Mouse (Mus musculus): ENCODE measurements around the gene Pip5kl1. TPM values are rescaled to one million over a fixed set of nuclear protein-coding genes. Genes with fewer than 3 reads are reported as not detected.

The Pip5kl1 gene
- 12.2 and 12.4 TPM in 2 replicates for polyA plus RNA-seq (2012; rRNA removed)

GRCm38 (mm10) chr2:32574497-32574896 is at the start of gene Pip5kl1:
Gene Pip5kl1 (plus strand): TSS chr2:32574797.

DNA sequence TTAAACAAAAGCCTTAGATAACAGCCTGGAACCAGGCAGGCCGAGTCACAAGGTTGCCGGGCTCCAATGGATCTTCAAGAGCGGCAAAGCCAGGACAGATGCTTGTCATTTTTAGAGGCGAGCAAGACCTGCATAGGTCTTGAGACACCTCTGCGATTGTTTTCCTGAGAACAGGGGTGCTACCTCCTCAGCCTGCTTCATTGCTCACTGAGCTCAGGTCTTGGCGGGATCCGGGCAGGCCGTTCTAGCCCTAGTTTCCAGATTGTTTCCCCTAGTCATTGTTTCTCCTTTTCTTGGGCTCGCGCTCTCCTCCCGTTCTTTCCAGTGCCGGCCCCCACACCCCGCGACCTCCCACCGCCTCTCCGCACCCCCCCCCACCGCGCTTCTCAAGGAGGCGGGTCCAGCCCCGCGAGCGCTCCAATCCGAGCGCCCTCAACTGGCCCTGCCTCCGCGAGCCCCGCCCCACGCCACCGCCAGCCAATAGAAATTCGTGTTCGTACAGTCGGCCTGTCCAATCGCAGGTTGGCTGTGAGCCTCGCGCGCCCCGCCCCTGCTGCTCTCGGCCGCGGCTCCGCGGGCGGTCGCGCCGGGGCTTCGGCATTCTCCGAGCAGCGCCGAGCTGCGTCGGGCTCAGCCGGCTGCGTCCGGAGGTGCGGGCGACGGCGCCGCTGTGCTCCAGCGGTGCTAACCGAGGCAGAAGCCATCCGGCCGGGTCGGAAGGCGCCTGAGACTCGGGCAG is 39.7 kb upstream of the Pip5kl1 start, which contains the start of gene Fam102a:
Gene Fam102a (plus strand): TSS at position 600 of the 739 bp plus-strand sequence.

DNA sequence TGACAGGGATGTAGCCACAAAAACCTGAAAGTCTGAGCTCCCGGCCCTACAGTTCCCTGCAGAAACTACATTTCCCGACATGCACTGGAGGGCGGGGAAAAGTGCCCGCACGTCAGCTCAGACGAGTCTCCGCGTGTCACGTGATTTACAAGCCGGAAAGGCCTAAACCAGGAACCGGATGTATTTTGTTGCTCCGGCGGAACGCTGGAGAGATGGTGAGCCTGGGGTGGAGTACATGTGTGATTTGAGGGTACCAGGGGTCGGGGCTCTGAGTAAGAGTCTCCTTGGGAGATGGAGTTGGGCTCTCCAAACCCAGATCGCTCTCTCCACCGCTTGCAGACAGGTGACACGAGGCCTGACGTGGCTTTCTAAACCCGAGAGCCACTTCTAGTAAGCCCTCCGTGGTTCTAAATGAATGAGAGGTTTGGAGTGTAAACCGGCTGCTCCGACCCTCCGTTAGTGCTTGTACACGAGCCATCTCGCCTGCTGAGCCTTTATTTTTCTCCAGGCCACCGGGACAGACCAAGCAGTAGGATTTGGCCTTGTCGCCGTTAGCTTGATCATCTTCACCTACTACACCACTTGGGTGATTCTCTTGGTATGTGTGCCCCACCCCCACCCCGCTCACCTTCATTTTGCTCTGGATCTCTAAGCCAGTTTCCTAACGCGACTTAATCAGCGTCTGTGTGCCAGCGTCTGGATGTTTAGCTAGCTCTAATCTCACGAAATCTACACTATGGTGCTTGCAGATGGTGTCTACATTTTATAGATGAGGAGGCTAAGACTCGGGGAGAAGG is 3.7 kb upstream of the Pip5kl1 start, which contains the start of gene Dpm2:
Gene Dpm2 (plus strand): TSS at position 161 of the 797 bp plus-strand sequence.

GRCm38 (mm10) chr2:32575586-32576160 is 1.1 kb downstream of the Pip5kl1 start, which contains the start of gene 9430097D07Rik:
Gene 9430097D07Rik (minus strand): TSS chr2:32575684.

DNA sequence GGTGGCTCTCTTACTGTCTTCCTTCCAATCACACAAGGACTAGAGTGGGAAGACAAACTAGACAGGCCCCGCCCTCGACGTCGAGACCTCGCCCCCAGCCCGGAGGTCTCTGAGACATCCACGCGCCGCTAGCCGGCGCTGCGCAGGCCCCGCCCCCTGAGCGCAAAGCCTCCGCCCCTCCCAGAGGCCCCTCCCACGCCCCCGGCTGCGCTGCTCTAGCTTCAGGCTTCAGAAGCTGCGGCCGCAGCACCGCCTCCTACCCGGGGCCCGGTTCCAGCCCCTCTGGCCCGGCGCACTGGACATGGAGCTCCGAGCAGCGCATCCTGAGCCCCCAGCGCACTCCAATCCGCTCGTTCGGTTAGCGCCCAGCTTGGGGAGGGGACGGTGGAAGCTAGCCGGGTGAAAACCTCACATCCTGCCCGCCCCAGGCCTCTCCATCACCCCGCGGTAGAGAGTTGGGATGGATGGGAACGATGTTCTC is 12.3 kb downstream of the Pip5kl1 start, which contains the start of gene St6galnac4:
Gene St6galnac4 (plus strand): TSS at position 225 of the 481 bp plus-strand sequence.

DNA sequence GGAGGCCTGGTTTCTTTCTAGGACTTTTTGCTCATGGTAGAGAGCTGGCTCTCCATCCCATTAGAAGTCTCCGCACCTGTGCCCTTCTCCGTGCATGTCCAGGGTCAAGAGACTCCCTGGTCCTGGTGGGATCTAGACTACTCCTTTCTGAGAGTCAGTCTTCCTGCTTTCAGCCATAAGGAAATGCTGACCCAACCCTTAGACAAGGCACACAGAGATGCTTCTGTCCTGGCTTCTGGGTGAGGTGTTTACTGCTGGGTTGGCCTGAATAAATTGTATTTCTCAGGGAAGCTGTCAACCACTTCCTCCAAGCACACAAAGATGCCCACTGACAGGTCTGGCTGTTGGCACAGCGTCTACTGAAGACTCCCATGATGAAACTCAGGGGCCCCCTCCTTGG is 24.8 kb downstream of the Pip5kl1 start, which contains the start of gene St6galnac6:
Gene St6galnac6 (plus strand): TSS at position 301 of the 400 bp plus-strand sequence.

DNA sequence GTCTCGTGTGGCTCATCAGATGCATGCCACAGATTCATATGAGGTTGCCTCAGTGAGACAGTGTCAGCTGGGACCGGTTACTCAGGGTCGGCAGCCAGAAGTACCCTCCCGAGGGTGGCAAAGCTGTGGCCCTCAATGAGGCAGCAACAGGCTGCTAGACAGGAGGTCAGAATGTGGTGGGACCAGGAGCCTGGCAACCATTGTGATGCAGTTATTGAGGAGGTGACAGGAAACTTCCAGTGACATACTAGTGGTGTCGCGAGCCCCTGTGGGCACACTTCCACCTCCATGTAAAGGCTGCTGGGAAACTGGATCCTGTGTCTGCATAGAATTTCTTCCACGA is 46.9 kb downstream of the Pip5kl1 start, which contains the start of gene Ak1:
Gene Ak1 (plus strand): TSS at position 242 of the 343 bp plus-strand sequence.

Other genes starting within 250 kb of the Pip5kl1 start
- gene Ciz1, start 222.5 kb upstream of the Pip5kl1 start, polyA plus RNA-seq (2012; rRNA removed): 227 and 232 TPM in 2 replicates
- 141 and 226 TPM in 2 replicates for gene Dnm1, start 221.5 kb upstream of the Pip5kl1 start, polyA plus RNA-seq (2012; rRNA removed)
- 81.0 and 92.5 TPM in 2 replicates for gene 1110008P14Rik, start 192.9 kb upstream of the Pip5kl1 start, polyA plus RNA-seq (2012; rRNA removed)
- 0.70 and 1.2 TPM in 2 replicates for gene Lcn2, start 186.5 kb upstream of the Pip5kl1 start, polyA plus RNA-seq (2012; rRNA removed)
- 44.8 and 49.5 TPM in 2 replicates for gene Ptges2, start 178.9 kb upstream of the Pip5kl1 start, polyA plus RNA-seq (2012; rRNA removed)
- 3.7 and 4.0 TPM in 2 replicates for gene Naif1, start 124.3 kb upstream of the Pip5kl1 start, polyA plus RNA-seq (2012; rRNA removed)
- gene Slc25a25, start 123.4 kb upstream of the Pip5kl1 start, polyA plus RNA-seq (2012; rRNA removed): 36.9 and 37.6 TPM in 2 replicates
- 8.6 and 10.4 TPM in 2 replicates for gene Fam102a, start 39.5 kb upstream of the Pip5kl1 start, polyA plus RNA-seq (2012; rRNA removed)
- gene Dpm2, start 3.9 kb upstream of the Pip5kl1 start, polyA plus RNA-seq (2012; rRNA removed): 162 and 163 TPM in 2 replicates
- 0.16 and 0.17 TPM in 2 replicates for gene 9430097D07Rik, start 887 bp downstream of the Pip5kl1 start, polyA plus RNA-seq (2012; rRNA removed)
- gene St6galnac4, start 12.3 kb downstream of the Pip5kl1 start, polyA plus RNA-seq (2012; rRNA removed): 17.9 and 23.0 TPM in 2 replicates
- 20.1 and 25.6 TPM in 2 replicates for gene St6galnac6, start 24.9 kb downstream of the Pip5kl1 start, polyA plus RNA-seq (2012; rRNA removed)
- 35.9 and 36.5 TPM in 2 replicates for gene Ak1, start 47.0 kb downstream of the Pip5kl1 start, polyA plus RNA-seq (2012; rRNA removed)
- gene Eng, start 71.8 kb downstream of the Pip5kl1 start, polyA plus RNA-seq (2012; rRNA removed): 24.4 and 31.1 TPM in 2 replicates
- 35.7 and 45.6 TPM in 2 replicates for gene Fpgs, start 129.3 kb downstream of the Pip5kl1 start, polyA plus RNA-seq (2012; rRNA removed)
- gene Cdk9, start 138.3 kb downstream of the Pip5kl1 start, polyA plus RNA-seq (2012; rRNA removed): 243 and 261 TPM in 2 replicates
- gene Sh2d3c, start 146.3 kb downstream of the Pip5kl1 start, polyA plus RNA-seq (2012; rRNA removed): 43.8 and 50.4 TPM in 2 replicates
- gene 6330409D20Rik, start 166.2 kb downstream of the Pip5kl1 start, polyA plus RNA-seq (2012; rRNA removed): 3.1 TPM in 2 replicates
- gene Tor2a, start 182.4 kb downstream of the Pip5kl1 start, polyA plus RNA-seq (2012; rRNA removed): 66.0 and 68.9 TPM in 2 replicates
- 1.2 and 1.7 TPM in 2 replicates for gene Ttc16, start 200.8 kb downstream of the Pip5kl1 start, polyA plus RNA-seq (2012; rRNA removed)
- 8.2 and 9.7 TPM in 2 replicates for gene Ptrh1, start 201.0 kb downstream of the Pip5kl1 start, polyA plus RNA-seq (2012; rRNA removed)
- gene Cfap157, start 209.6 kb downstream of the Pip5kl1 start, polyA plus RNA-seq (2012; rRNA removed): 0.41 and 1.1 TPM in 2 replicates

Data from central nervous system, embryonic 14 days (tissue).